Mouse (Mus musculus): ENCODE results near the gene Chpf2.

DNA sequence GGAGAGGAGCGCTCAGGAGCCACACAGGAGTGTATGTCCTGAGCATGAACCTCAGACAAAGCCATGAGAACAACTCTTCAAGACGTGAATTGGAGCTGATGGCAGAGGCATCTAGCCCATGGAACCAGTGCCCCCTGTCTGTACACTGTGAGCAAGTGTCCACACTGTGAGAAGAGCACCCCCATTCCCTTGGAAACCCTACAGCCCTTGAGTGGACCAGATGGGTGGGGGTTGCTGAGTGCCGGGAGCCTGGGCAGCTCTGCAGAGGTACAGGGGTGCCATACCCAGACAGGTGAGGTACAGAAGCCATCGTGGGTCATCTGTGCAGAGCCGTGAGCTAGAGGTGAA, 25.7 kb downstream of the Chpf2 start:
- TF ChIP-seq CTCF (IDR thresholded peaks at IDR 0.05; ENCODE audit: control insufficient read depth, insufficient read depth, low read length) (no peak), POLR2A (IDR thresholded peaks at IDR 0.05; ENCODE audit: borderline replicate concordance, control insufficient read depth, low read depth, low read length) (no peak)

Data from bone marrow, adult 2 months (tissue).